Mouse (Mus musculus): Measurements from ENCODE around the gene Cdh23.

Gene Cdh23

GRCm38 (mm10) chr10:60363426-60363825, 332.9 kb downstream of the Cdh23 start:
- DNase-seq (ENCODE audit: low spot score): no peak

- no peak for DNase-seq (ENCODE audit: low spot score)
Measured at GRCm38 (mm10) chr10:60362310-60362628, 334.0 kb downstream of the Cdh23 start.

GRCm38 (mm10) chr10:60361615-60362309, 334.5 kb downstream of the Cdh23 start:
- no peak for DNase-seq (ENCODE audit: low spot score)

DNA sequence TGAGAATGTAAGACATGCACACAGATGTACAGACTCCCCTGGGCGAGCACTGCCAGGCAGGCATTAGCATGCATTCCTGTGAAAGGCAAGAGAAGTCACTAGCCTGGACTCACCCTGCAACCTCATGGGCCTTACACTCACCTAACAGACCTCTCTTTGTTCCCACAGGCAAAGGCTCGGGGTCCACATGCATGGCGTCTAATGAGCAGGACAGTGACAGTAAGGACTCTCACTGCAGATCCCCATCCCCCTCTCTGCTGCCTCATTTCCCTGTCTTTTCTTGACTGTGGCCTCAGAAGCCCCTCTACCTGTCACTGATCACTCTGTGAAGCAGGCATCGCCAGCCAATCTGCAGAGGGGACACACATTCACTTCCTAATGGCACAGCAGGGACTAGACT, 337.5 kb downstream of the Cdh23 start:
- no peak for DNase-seq (ENCODE audit: low spot score)

DNA sequence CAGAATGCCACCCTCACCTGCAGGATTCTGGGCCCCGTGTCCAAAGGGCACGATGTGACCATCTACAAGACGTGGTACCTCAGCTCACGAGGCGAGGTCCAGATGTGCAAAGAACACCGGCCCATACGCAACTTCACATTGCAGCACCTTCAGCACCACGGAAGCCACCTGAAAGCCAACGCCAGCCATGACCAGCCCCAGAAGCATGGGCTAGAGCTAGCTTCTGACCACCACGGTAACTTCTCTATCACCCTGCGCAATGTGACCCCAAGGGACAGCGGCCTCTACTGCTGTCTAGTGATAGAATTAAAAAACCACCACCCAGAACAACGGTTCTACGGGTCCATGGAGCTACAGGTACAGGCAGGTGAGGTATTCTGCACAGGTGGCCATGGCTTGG, 338.4 kb downstream of the Cdh23 start:
- no peak for DNase-seq (ENCODE audit: low spot score)

DNA sequence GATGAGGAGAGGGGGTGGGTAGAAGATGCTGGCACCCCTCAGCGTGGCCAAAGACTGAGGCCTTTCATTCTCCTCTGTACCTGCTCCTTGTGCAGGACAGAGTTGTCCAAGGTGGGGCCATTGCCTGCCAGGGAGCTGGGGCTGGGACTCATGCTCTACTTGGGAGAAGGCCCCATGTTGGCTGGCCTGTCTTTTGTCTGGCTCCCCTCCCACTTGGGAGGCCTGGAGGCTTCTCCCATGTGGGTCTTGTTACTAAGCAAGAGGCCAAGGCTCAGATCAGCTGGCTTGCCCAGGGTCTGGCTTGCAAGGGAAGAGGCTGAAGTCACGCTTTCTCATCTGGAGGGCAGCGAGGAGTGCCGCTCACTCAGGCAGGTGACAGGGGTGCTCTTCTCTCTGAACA, 338.8 kb downstream of the Cdh23 start:
- no peak for DNase-seq (ENCODE audit: low spot score)

DNA sequence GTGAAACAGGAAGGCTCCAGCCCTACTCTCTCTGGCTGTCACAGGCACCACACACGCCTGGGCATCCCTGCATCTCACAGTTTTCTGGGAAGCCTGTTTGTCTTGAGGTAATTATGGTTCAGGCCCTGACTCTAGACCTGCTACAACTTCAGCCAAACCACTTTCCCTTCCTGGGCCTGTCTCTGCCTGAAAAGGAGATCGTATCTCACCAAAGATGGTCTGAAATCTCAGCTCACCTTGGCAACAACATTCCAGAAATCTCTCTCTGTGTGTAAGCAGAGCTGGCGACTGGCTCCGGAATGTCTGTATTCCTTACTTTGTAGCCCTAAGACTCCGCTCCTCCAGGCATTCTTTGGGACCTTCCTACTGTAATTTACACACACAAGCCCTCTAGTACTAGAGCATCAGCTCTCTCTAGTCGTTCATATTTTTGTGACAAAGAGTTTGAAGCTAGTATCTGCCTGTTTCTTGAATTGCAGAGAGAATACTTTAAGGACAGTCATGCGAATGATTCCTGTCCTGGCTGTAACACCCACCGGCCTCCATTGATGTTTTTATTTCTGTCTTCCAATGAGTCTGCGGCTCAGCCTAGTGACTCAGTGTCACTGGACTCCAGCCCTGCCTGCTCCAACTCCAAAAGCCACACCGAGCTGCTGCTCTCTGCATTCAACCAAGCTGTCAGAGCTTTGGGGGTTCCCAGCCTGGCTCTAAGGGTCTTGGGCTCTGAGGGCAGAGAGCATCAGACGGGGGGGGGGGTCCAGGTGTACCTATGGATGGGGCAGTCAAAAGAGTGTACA, 341.2 kb downstream of the Cdh23 start:
- no peak for DNase-seq (ENCODE audit: low spot score)

DNA sequence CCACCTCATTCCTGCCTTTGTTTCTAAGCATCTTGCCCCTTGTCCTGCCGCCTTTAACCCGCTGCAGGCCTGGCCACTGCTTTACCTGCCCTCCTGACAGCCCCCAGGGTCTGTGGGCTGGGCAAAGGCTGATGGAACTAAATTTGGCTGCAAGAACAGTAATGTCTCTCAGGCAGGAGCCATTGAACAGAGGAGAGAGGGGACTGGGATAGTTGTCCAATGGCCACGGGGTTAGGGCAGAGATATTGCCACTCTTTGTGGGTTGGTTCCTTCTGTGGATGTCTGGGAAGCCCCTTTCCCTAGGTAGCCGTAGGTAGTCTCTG, 342.3 kb downstream of the Cdh23 start:
- no peak for DNase-seq (ENCODE audit: low spot score)

- no peak for DNase-seq (ENCODE audit: low spot score)
Measured at GRCm38 (mm10) chr10:60353241-60354002, 342.9 kb downstream of the Cdh23 start.

DNA sequence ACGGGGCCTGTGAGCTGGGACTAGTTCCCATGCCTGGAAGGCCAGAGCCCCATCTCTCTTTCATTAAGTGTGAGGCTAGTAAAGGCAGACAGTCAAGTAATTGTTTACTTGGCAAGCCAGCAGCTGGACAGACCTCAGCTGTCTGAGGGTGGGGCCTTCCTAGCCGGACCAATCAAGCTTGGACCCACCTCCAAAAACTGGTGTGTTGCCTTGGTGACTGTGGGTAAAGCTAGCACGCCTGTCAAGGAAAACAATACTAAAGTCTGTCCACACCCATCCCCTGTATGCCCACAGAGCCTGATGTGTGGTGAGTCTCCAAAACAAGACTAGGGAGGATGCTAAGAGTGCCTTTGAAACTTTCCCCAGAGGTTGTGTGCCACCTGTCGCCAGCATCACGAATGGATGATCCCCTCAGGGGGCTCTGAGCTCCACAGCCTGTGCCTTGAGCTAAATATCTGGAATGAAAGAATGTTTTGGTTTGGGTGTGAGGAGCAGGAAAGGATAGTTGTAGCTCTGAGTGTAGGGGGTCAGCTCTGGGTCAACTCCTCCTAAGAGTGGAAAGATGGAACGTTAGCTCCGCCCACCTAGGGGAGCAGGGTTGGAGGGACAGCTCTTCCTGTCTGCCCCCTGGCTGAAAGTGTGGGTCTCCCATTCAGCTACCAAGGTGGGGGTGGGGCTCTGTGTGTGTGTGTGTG, 344.4 kb downstream of the Cdh23 start:
- DNase-seq (ENCODE audit: low spot score): no peak

DNA sequence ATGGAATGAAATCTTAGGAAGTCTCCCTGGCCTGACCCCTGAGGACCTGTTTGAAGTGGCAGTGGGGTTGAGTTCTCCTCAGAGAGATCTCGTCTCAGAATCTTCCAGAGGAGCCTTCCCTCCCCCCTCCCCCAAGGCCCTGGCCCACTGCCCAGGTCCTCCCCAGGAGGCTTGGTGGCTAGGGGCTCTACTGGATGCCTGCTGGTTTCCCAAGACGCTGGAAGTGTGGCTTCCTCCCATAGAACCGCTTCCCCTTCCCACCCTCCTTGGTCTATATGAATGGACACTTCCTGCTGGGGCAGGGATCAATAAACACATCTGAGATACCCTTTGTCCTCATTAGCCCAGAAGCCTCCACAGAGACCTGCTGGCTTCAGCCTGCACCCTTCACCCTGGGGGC, 345.0 kb downstream of the Cdh23 start:
- DNase-seq (ENCODE audit: low spot score): no peak

DNA sequence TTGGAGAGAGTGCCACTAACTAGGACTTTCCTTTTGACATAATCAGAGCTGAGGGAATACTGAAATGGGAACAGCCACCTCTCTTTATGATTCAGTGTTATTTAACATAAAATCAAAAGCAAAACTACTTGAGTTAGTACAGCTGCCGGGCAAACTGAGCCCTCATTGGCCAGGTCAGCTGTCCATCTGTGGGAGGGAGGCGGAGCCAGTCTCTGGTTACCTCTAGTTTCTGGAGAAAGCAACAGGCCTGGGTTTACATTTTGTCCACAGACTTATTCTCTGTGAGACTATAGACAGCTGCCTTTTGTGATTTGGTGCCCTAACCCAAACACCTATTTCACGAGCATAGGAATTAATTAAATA, 345.5 kb downstream of the Cdh23 start:
- peak; percentile 92 for DNase-seq (ENCODE audit: low spot score)

DNA sequence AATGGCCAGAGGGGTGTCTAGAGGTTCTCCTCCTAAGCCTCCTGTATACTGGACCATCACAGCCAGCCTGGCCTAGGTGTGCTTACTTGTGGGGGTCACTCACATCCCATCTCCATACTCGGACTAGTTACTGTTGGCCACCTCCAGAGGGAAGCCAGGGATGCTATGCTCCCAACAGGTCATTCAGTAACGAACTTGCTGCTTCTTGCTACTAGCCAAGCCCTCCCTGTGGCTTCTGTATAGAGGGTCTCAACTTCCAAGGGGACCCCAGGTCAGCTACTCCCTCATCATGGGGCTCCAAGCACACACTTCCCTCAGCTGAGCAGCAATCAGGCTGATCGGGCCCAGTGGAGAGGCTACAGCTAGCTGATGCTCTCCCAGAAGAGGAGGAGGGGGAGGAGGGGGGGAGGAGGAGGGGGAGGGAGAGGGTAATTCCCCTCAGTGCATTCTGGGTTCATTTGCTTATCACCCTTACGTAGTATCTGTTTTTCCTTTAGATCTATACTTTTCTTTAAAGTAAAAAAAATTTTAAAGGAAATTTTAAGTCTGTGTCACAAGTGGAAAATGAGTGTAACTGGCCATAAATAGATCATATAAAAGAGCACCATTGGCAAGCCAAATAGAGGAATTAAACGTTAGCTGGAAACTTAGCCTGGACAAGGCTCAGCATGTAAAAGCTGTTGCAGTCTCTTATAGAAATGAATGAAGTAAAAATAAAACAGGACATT, 346.0 kb downstream of the Cdh23 start:
- DNase-seq (ENCODE audit: low spot score): no peak

DNA sequence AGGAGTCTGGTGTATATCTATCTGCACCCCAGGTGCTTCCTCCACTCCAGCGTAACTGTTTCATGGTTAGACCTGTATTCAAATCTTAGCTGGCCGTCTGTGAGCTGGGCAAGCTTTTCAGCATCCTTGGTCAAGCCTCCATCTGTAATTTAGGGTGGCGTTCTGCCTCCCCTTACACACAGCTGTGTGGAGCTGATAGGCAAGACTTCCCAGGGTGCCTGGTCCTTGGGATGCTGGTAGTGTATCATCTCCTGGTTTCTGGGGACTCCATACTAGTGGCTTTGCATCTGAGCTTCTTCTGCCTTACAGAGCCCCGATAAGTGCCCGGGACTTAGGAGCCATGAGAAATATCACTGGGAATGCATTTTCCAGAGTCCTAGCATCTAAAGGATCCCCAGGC, 346.6 kb downstream of the Cdh23 start:
- no peak for DNase-seq (ENCODE audit: low spot score)

- DNase-seq (ENCODE audit: low spot score): no peak
Measured at GRCm38 (mm10) chr10:60349056-60349455, 347.2 kb downstream of the Cdh23 start.

- DNase-seq (ENCODE audit: low spot score): no peak
Measured at GRCm38 (mm10) chr10:60347768-60348610, 348.3 kb downstream of the Cdh23 start.

GRCm38 (mm10) chr10:60346701-60347405, 349.4 kb downstream of the Cdh23 start, which contains the start of gene Vsir:
Gene Vsir (plus strand): TSS chr10:60346851.
- DNase-seq (ENCODE audit: low spot score): peak; percentile 56

DNA sequence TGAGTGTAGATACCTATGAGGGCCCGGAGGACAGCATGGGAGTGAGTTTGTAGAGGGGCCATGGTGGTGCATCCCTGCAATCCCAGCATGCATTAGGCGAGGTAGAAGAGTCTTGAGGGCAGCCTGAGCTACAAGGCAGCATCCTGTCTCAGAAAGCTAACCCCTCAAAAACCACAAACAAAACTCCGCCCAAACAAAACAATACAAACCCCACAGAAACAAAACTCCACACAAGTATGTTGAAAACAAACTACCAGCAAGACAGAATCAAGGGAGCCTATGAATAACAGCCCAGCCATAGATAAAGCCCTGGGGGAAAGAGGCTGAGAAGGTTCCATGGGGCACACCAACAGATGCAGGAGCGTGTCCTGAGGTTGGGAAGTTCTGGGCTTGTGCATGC, 350.2 kb downstream of the Cdh23 start:
- no peak for DNase-seq (ENCODE audit: low spot score)

- no peak for DNase-seq (ENCODE audit: low spot score)
Measured at GRCm38 (mm10) chr10:60344111-60344510, 352.2 kb downstream of the Cdh23 start.

DNA sequence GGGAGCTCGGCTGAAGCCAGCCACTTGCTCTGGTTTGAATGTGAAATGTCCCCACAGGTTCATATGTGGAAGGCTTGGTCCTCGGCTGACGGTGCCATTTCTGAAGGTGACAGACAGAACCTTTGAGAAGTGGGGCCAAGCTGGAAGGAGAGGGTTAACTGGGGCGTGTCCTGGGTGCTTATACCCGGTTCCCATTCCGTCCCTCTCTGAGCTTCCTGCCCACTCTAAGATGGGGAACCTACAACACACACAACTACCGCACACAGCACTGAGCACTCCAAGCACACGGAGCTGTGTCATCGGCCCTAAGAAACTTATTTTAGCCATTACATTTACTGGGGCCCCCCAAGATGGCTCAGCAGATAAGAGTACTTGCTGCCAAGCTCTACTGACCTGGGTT, 354.8 kb downstream of the Cdh23 start:
- no peak for DNase-seq (ENCODE audit: low spot score)

Measured in ovary, postnatal 10 days (tissue).